Comparison of ENCODE assay signal across 7 mouse cellular contexts in the genomic region with DNA sequence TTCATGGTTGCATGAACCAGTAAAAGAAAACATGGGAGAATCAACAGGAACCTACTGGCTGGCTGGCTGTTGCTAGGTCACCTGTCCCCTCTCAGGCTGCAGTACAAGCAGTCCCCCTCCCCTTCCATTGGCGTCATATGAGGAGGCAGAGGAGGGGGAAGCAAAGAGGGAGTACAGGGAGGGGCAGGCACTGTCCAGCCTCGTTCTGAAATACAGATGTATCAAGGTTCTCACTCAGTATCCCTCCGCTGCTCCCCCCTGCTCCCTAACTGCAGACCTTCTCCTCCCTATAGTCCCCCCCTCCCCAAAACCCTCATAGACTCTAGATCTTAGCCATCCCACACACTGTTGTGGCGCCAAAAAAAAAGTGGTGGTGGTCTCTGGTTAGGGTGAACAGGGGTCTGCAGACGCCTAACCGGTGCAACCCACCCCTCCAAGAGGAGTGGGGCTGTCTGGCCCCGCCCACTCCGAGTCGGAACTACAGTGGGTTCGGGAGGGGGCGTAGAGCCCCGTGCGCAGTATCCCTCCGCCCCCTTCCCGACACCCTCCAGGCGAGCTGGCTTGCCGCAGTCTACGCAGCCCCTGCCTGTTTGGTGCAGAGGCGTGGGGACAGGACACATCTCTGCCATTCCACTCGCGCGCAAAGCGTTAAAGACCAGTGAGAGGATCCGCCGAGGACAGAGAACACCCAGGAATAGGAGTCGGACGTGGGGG. TPM values are rescaled to one million over a fixed set of nuclear protein-coding genes. Genes with fewer than 3 reads are reported as not detected.
A peak's percentile ranks its signal among the peaks of the same experiment; 100 is the strongest.
DNase-seq lines count a peak whose midpoint lies in the region; ATAC-seq lines count a peak whose summit lies in the region.
"Not testable (repeated sequence)": the region's sequence is repeated elsewhere in the genome, so short reads cannot be mapped to it uniquely, and the experiment has no call there.

No protein-coding gene starts in this region.

- DNase-seq in brain, adult 2 months (ENCODE audit: low read depth, low spot score): peak; percentile 78
- DNase-seq in embryonic facial prominence, embryonic 14.5 days (ENCODE audit: low spot score): peak; percentile 84
- peak; percentile 73 for DNase-seq in limb, embryonic 11.5 days (ENCODE audit: low spot score)
- peak; percentile 69 for DNase-seq in mesoderm, embryonic 11.5 days (ENCODE audit: low read depth, low spot score)
- peak; percentile 56 for DNase-seq in right cerebral cortex, postnatal 14 days

- not testable (repeated sequence) for H3K4me1 ChIP-seq in embryonic facial prominence, embryonic 14.5 days (ENCODE audit: control insufficient read depth, insufficient read depth, low read length); heart, embryonic 13.5 days; kidney, embryonic 14.5 days (ENCODE audit: control insufficient read depth, insufficient read depth, low read length); limb, embryonic 11.5 days (ENCODE audit: control insufficient read depth, insufficient read depth, low read length)

- H3K9me3 ChIP-seq in embryonic facial prominence, embryonic 14.5 days (ENCODE audit: control insufficient read depth, low read length); heart, embryonic 13.5 days; kidney, embryonic 14.5 days (ENCODE audit: control insufficient read depth, low read length); limb, embryonic 11.5 days (ENCODE audit: control insufficient read depth, low read length): not testable (repeated sequence)

- H3K27me3 ChIP-seq in embryonic facial prominence, embryonic 14.5 days (replicated peaks; ENCODE audit: control insufficient read depth, insufficient read depth, low read length); heart, embryonic 13.5 days (replicated peaks); kidney, embryonic 14.5 days (ENCODE audit: control insufficient read depth, insufficient read depth, low read length); limb, embryonic 11.5 days (ENCODE audit: control insufficient read depth, insufficient read depth, low read length): not testable (repeated sequence)

- peak; percentile 92 for ATAC-seq in embryonic facial prominence, embryonic 14.5 days (ENCODE audit: low read depth)
- ATAC-seq in heart, embryonic 13.5 days (ENCODE audit: extremely low read depth, insufficient number of reproducible peaks, low FRiP score, low TSS enrichment): peak; percentile 78
- ATAC-seq in kidney, embryonic 14.5 days (ENCODE audit: low FRiP score, low TSS enrichment): peak; percentile 93
- peak; percentile 91 for ATAC-seq in limb, embryonic 11.5 days (ENCODE audit: insufficient number of reproducible peaks, low FRiP score, low TSS enrichment, low read depth)

- peaks cover 20% of the 10 kb centered on the region for H3K36me3 ChIP-seq in embryonic facial prominence, embryonic 14.5 days (ENCODE audit: control insufficient read depth, insufficient read depth, low read length)
- peaks cover 21% of the 10 kb centered on the region for H3K36me3 ChIP-seq in heart, embryonic 13.5 days
- H3K36me3 ChIP-seq in kidney, embryonic 14.5 days (ENCODE audit: control insufficient read depth, insufficient read depth, low read length): peaks cover 13% of the 10 kb centered on the region; the same call in 1 of the 2 replicates
- not testable (repeated sequence) for H3K36me3 ChIP-seq in limb, embryonic 11.5 days (ENCODE audit: control insufficient read depth, insufficient read depth, low read length)

- peak overlapping the region; percentile 56 for H3K4me2 ChIP-seq in embryonic facial prominence, embryonic 14.5 days (ENCODE audit: low read depth, low read length)
- H3K4me2 ChIP-seq in heart, embryonic 13.5 days: peak overlapping the region; percentile 71
- peak overlapping the region; percentile 50 for H3K4me2 ChIP-seq in kidney, embryonic 14.5 days (replicated peaks; ENCODE audit: low read depth, low read length)
- peak overlapping the region; percentile 61; the same call in 1 of the 2 replicates for H3K4me2 ChIP-seq in limb, embryonic 11.5 days (ENCODE audit: low read depth, severe bottlenecking)

- H3K9ac ChIP-seq in embryonic facial prominence, embryonic 14.5 days (ENCODE audit: low read depth, low read length): peak overlapping the region; percentile 63
- peak overlapping the region; percentile 85 for H3K9ac ChIP-seq in heart, embryonic 13.5 days
- peak overlapping the region; percentile 63; the same call in 1 of the 2 replicates for H3K9ac ChIP-seq in kidney, embryonic 14.5 days (ENCODE audit: low read depth, low read length)
- not testable (repeated sequence) for H3K9ac ChIP-seq in limb, embryonic 11.5 days (ENCODE audit: low read length)

- peak overlapping the region; percentile 33; the same call in 1 of the 2 replicates for H3K27ac ChIP-seq in embryonic facial prominence, embryonic 14.5 days (replicated peaks; ENCODE audit: low read depth, low read length)
- H3K27ac ChIP-seq in heart, embryonic 13.5 days (replicated peaks): 0 out of 2 replicates have a peak overlapping the region, but pooled peaks have one; percentile 8
- H3K27ac ChIP-seq in kidney, embryonic 14.5 days (ENCODE audit: low read depth, low read length); limb, embryonic 11.5 days (replicated peaks; ENCODE audit: low read depth, low read length): not testable (repeated sequence)

- 25% methylated on average over 8 of the region's 27 CpGs for WGBS in embryonic facial prominence, embryonic 14.5 days
- WGBS in heart, embryonic 13.5 days: 12% methylated on average over 13 of the region's 27 CpGs
- WGBS in kidney, embryonic 14.5 days: 33% methylated on average over 24 of the region's 27 CpGs
- WGBS in limb, embryonic 11.5 days: 22% methylated on average over 22 of the region's 27 CpGs

- peak overlapping the region; percentile 53 for H3K4me3 ChIP-seq in embryonic facial prominence, embryonic 14.5 days (ENCODE audit: low read depth, low read length)
- H3K4me3 ChIP-seq in heart, embryonic 13.5 days: peak overlapping the region; percentile 68
- peak overlapping the region; percentile 51 for H3K4me3 ChIP-seq in kidney, embryonic 14.5 days (ENCODE audit: low read length)
- H3K4me3 ChIP-seq in limb, embryonic 11.5 days (ENCODE audit: low read depth, low read length): peak overlapping the region; percentile 54

RNA-seq across cellular contexts. Expression of a gene that starts 1.6 kb away (rescaled TPM):
- polyA plus RNA-seq in embryonic facial prominence, embryonic 14.5 days (2014; fragmentation: Nextera tagmentation; extraction: Ambion mirVana): 48.6 and 59.2 TPM in 2 replicates
- 57.7 and 57.9 TPM in 2 replicates for polyA plus RNA-seq in heart, embryonic 13.5 days (2015; fragmentation: Nextera tagmentation; extraction: Ambion mirVana)
- 38.6 and 56.1 TPM in 2 replicates for polyA plus RNA-seq in kidney, embryonic 14.5 days (2014; fragmentation: Nextera tagmentation; extraction: Ambion mirVana)
- 65.4 and 68.1 TPM in 2 replicates for polyA plus RNA-seq in limb, embryonic 11.5 days (2014; fragmentation: Nextera tagmentation; extraction: Ambion mirVana)

RNA-seq across cellular contexts. Expression of a gene that starts 43.1 kb away (rescaled TPM):
- 28.0 and 36.9 TPM in 2 replicates for polyA plus RNA-seq in embryonic facial prominence, embryonic 14.5 days (2014; fragmentation: Nextera tagmentation; extraction: Ambion mirVana)
- polyA plus RNA-seq in heart, embryonic 13.5 days (2015; fragmentation: Nextera tagmentation; extraction: Ambion mirVana): 21.8 and 22.6 TPM in 2 replicates
- 11.4 and 21.6 TPM in 2 replicates for polyA plus RNA-seq in kidney, embryonic 14.5 days (2014; fragmentation: Nextera tagmentation; extraction: Ambion mirVana)
- polyA plus RNA-seq in limb, embryonic 11.5 days (2014; fragmentation: Nextera tagmentation; extraction: Ambion mirVana): 31.6 and 36.1 TPM in 2 replicates

RNA-seq across cellular contexts. Expression of a gene that starts 53.2 kb away (rescaled TPM):
- polyA plus RNA-seq in embryonic facial prominence, embryonic 14.5 days (2014; fragmentation: Nextera tagmentation; extraction: Ambion mirVana): 6.9 and 9.2 TPM in 2 replicates
- 8.6 and 9.6 TPM in 2 replicates for polyA plus RNA-seq in heart, embryonic 13.5 days (2015; fragmentation: Nextera tagmentation; extraction: Ambion mirVana)
- 6.9 and 8.4 TPM in 2 replicates for polyA plus RNA-seq in kidney, embryonic 14.5 days (2014; fragmentation: Nextera tagmentation; extraction: Ambion mirVana)
- polyA plus RNA-seq in limb, embryonic 11.5 days (2014; fragmentation: Nextera tagmentation; extraction: Ambion mirVana): 11.1 and 11.4 TPM in 2 replicates

RNA-seq across cellular contexts. Expression of a gene that starts 53.2 kb away (rescaled TPM):
- 56.4 and 59.2 TPM in 2 replicates for polyA plus RNA-seq in embryonic facial prominence, embryonic 14.5 days (2014; fragmentation: Nextera tagmentation; extraction: Ambion mirVana)
- polyA plus RNA-seq in heart, embryonic 13.5 days (2015; fragmentation: Nextera tagmentation; extraction: Ambion mirVana): 30.4 and 32.2 TPM in 2 replicates
- 24.4 and 49.1 TPM in 2 replicates for polyA plus RNA-seq in kidney, embryonic 14.5 days (2014; fragmentation: Nextera tagmentation; extraction: Ambion mirVana)
- 60.6 and 70.6 TPM in 2 replicates for polyA plus RNA-seq in limb, embryonic 11.5 days (2014; fragmentation: Nextera tagmentation; extraction: Ambion mirVana)
